Mouse (Mus musculus) bone marrow, adult 2 months (tissue): ENCODE measurements around the gene Pias4. TPM values are rescaled to one million over a fixed set of nuclear protein-coding genes. Genes with fewer than 3 reads are reported as not detected.

Experiments
- H3K27ac ChIP-seq: fragments of 200-500 bp; 2 replicates; pipeline ENCODE4 v1.5.1; 2012; ENCODE audit warnings: low read depth, mild to moderate bottlenecking, control low read depth, inconsistent platforms, low read length; ENCODE audit not compliant: control insufficient read depth, poor library complexity, insufficient read depth
- H3K4me1 ChIP-seq: fragments of 200-500 bp; 2 replicates; pipeline ENCODE4 v1.6.1; 2011; ENCODE audit warnings: low read length; ENCODE audit not compliant: control insufficient read depth, insufficient read depth
- H3K4me3 ChIP-seq: fragments of 200-500 bp; replicated peaks from 2 replicates; pipeline ENCODE3; 2011; ENCODE audit warnings: mild to moderate bottlenecking, low read depth, low read length, control low read depth; ENCODE audit not compliant: control insufficient read depth
- CTCF ChIP-seq: fragments of 200-500 bp; IDR thresholded peaks from 2 replicates; pipeline ENCODE4 v1.5.1; 2011; ENCODE audit warnings: low read length, control low read depth; ENCODE audit not compliant: control insufficient read depth, insufficient read depth
- POLR2A ChIP-seq: fragments of 200-500 bp; IDR thresholded peaks from 2 replicates; pipeline ENCODE4 v1.6.1; 2011; ENCODE audit warnings: low read depth, mild to moderate bottlenecking, control low read depth, low read length, borderline replicate concordance; ENCODE audit not compliant: control insufficient read depth
- WGBS: fragments of 180-500 bp; shearing (Covaris S2); methylation state at CpG from one replicate; pipeline ENCODE4 v1.1.7; 2018; 5-methylcytosine and 5-hydroxymethylcytosine counted together
- polyA plus RNA-seq: library from polyadenylated mRNA; stranded (reverse); fragments of >200 nt; gene quantifications from 2 replicates; pipeline ENCODE4 v1.2.4, GENCODE M21; 2011; ENCODE audit warnings: low replicate concordance; ENCODE audit not compliant: missing spikeins, insufficient read depth, insufficient read length

The Pias4 gene
- polyA plus RNA-seq, 1 experiment: 29.0 TPM

DNA sequence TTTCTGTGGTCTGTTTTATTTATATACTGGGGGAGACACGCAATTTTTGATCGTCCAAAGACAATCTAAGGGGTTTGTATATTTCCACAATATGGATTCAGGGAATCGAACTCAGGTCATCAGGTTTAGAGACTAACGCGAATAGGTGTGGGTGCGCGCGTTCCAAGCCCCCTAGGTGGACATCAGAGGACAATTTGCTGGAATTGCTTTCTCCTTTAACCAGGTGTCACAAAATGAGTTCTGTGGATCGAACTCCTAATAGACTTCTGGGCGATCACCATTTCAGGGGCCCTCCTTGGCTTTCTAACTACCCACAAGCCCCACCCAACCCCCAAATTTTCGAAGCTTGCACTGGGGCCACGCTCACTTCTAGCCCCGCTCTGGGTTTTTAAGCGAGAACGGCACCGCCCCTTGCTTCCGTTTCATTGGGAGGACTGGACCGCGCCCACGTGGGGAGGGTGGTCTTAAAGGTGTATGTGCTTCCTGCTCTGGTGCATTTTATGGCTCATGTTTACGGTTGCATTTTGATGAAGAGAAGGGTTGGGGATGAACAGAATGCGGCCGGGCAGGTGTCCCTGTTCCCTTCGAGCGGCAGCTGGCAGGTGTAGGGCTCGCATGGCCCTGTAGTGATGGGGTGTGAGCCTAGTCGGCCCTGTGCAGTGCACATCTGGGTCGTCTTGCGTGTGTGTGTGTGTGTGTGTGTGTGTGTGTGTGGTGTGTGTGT is 960 bp upstream of the Pias4 start:
- H3K4me3 ChIP-seq: peak overlapping the region; percentile 68
- H3K4me1 ChIP-seq: peaks cover 3% of the 10 kb centered on the region
- H3K27ac ChIP-seq: peak overlapping the region; percentile 85
- TF ChIP-seq CTCF: no peak; the same call in 1 of the 2 replicates
- TF ChIP-seq POLR2A: no peak
- under 1% methylated on average over 29 of the region's 29 CpGs for WGBS

DNA sequence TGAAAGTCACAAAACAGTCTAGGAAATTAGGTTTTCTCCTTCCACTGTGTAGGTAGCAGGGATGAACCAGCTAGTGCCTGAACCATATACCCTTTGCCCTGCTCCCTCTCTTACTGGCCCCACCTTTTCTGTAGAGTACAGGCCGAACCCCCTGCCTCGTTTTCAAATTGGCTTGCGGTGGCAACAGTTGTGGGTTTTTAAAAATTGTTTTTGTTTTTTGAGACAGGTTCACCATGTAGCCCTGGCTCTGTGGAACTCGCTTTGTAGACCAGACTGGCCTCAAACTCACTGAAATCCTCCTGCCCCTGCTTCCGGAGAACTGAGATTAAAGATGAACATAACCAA is 336 bp upstream of the Pias4 start:
- peaks cover 1% of the 10 kb centered on the region for H3K4me1 ChIP-seq
- H3K4me3 ChIP-seq: peak overlapping the region; percentile 62
- H3K27ac ChIP-seq: peak overlapping the region; percentile 85
- WGBS: under 1% methylated on average over 5 of the region's 5 CpGs
- TF ChIP-seq CTCF (no peak), POLR2A (no peak)

- H3K4me3 ChIP-seq: no peak overlapping the region
- TF ChIP-seq POLR2A (no peak), CTCF (no peak)
- WGBS: 89% methylated on average over 8 of the region's 8 CpGs
- no peak overlapping the region for H3K27ac ChIP-seq
- H3K4me1 ChIP-seq: peaks cover 2% of the 10 kb centered on the region
Observed at GRCm38 (mm10) chr10:81165118-81165517, 2.6 kb downstream of the Pias4 start.

- WGBS: 36% methylated on average over 2 of the region's 2 CpGs
- H3K4me1 ChIP-seq: peaks cover 2% of the 10 kb centered on the region
- H3K27ac ChIP-seq: peak overlapping the region; percentile 55; the same call in 1 of the 2 replicates
- no peak overlapping the region for H3K4me3 ChIP-seq
- TF ChIP-seq CTCF: no peak
- no peak for TF ChIP-seq POLR2A
Observed at GRCm38 (mm10) chr10:81162318-81162652, 5.4 kb downstream of the Pias4 start.

DNA sequence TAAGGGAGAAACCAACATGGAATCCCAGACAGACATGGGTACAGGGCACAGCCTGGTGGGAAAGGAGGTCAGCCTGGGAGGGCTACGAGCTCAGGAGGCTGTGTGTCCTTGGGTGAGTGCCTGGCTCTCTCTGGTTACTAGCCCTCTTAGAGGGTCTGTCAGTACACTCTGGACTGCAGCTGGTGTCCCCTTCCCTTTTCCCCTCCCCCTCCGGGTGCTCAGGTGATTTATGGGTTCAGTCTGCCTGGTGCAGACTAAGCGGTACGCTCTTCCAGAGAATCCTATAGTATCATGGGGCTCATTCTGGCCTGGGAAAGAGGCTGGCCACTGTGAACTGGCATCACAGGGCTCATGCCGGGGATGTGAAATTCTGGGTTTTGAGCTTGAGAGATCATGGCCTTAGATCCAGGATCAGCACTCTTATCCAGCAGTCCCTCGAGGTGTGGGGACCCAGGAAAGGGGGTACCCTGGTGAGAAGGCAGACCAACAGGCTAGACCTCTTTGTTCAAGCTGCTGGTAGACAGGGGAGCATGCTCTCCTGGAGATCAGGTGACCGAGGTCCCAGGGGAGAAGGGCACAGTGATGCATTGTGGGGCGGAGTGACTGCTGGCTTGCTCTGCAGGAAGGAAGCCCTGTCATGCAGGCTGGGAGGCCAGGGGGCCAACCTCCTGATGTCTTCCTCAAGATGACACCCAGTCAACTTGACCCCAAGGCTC is 6.0 kb downstream of the Pias4 start:
- H3K27ac ChIP-seq: 0 out of 2 replicates have a peak overlapping the region, but pooled peaks have one; percentile 55
- 67% methylated on average over 8 of the region's 8 CpGs for WGBS
- H3K4me1 ChIP-seq: peaks cover 2% of the 10 kb centered on the region
- TF ChIP-seq CTCF (no peak), POLR2A (no peak)
- no peak overlapping the region for H3K4me3 ChIP-seq

- no peaks in the 10 kb centered on the region for H3K4me1 ChIP-seq
- TF ChIP-seq POLR2A (no peak), CTCF (no peak)
- 88% methylated on average over 6 of the region's 6 CpGs for WGBS
- H3K4me3 ChIP-seq: no peak overlapping the region
- no peak overlapping the region for H3K27ac ChIP-seq
Observed at GRCm38 (mm10) chr10:81154736-81155135, 13.0 kb downstream of the Pias4 start.

DNA sequence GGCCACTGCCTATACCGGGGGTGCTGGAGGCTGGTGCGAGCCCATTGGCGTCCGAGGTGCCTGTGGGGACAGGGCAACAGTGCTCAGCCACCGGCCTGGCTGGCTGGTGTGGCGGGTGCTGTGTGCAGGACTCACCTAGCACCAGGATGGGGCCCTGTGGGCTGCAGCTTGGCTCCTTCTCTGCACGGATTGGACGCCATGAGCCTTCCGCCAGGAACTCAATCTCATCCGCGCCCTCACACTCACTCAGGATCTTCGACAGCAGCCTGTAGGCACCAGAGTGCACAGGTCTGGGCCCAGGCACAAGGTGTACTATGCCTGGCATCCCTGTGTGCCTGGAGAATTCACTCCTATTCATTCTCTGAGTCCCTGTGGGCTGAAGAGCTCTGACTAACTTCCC is 13.4 kb downstream of the Pias4 start:
- no peak overlapping the region for H3K4me3 ChIP-seq
- no peak overlapping the region for H3K27ac ChIP-seq
- no peaks in the 10 kb centered on the region for H3K4me1 ChIP-seq
- TF ChIP-seq CTCF: no peak
- no peak for TF ChIP-seq POLR2A
- 94% methylated on average over 12 of the region's 12 CpGs for WGBS

DNA sequence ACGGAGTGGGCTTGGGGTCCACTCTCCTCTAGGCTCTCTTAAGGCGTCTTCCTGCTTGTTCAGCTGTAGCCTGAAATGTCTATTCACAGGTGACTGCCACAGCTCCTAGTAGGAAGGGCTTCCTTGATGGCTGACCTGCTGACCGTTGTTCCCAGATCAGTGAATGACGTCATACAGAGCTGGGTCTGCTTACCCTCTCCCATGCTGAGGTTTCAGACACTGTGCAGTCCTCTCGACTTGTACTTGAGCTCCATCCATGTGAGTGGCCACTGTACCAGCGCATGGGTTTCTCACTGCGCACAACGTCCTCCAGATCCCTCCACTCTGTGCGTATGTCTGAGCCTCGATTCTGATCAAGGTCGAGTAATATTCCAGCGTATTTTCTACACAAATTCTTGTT is 15.1 kb downstream of the Pias4 start:
- H3K27ac ChIP-seq: no peak overlapping the region
- no peaks in the 10 kb centered on the region for H3K4me1 ChIP-seq
- H3K4me3 ChIP-seq: no peak overlapping the region
- 71% methylated on average over 12 of the region's 12 CpGs for WGBS
- TF ChIP-seq CTCF (no peak), POLR2A (no peak)
